Mouse (Mus musculus): ENCODE measurements around the gene Fancb. TPM values are rescaled to one million over a fixed set of nuclear protein-coding genes. Genes with fewer than 3 reads are reported as not detected.

The Fancb gene
- total RNA-seq (2023), result 2.6 TPM

DNA sequence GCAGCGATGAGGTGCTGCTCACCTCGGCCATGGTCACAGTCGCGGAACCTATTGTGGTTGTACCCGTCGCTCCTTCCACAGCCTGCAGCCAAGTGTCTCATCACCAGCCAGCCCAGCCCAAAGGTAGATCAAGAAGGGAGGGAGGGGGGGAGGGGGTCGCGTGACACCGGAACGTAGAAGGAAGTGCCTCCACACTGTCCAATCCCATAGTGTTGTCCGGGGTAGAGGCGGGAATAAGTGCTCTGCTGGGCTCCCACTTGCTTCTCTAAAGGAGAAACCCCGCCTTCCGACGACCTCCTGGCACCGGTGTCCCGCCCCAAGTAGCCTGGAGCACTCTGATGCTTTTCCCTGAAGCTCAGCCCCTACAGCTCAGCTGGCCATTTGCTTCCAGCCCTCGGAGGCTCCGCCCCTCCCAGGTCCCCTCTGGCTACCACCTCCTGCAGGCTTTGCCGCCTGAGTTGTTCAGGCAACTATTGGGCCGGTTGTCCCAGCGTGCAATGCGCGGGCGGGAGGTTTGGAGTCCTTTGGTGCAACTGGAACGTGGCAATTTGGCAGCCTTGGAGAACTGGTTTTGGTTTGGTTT is at the start of gene Fancb, which contains the start of gene Mospd2:
TSS of gene Fancb (plus strand) at position 400 of the 583 bp plus-strand sequence.
TSS of gene Mospd2 (minus strand) at position 183 of the 583 bp plus-strand sequence.

GRCm38 (mm10) chrX:165004779-165005324 is 24.5 kb downstream of the Fancb start, which contains the start of gene Gm17604:
TSS of gene Gm17604 (minus strand) at chrX:165004829.

Other genes with a start within 250 kb of the Fancb start
- gene Mospd2, start 217 bp upstream of the Fancb start, total RNA-seq (2023), result 15.2 TPM
- not detected for gene Gm17604, start 24.2 kb downstream of the Fancb start, total RNA-seq (2023)

All from CD4-positive naive resting alpha-beta T cell, adult 76 days (primary cell).